Mouse (Mus musculus) adrenal gland, postnatal 10 days (tissue): Measurements from ENCODE around the gene 1700109H08Rik. TPM values are rescaled to one million over a fixed set of nuclear protein-coding genes. Genes with fewer than 3 reads are reported as not detected.
"Not testable (repeated sequence)": the region's sequence is repeated elsewhere in the genome, so short reads cannot be mapped to it uniquely, and the experiment has no call there.

Experiments used
- DNase-seq: peaks from one replicate; pipeline ENCODE4 v3.0.0; 2021; ENCODE audit warnings: mixed read lengths
- long read RNA-seq, 2 experiments: library from polyadenylated mRNA; stranded (forward); transcript quantifications; one replicate each; pipeline ENCODE4 v2.0.0; 2021
- total RNA-seq, 2 experiments: library from RNA; stranded (reverse); gene quantifications; 2 replicates each; pipeline ENCODE4 v1.2.3; 2021

Gene 1700109H08Rik
- total RNA-seq = 1 to 10 TPM; 2.2 to 4.9 TPM
- long read RNA-seq, experiment 1, partial matches to known transcripts = 0 of 2 reads
- long read RNA-seq, experiment 1, other reads (novel, unspliced or antisense) = 2 of 2 reads
- long read RNA-seq, experiment 2, partial matches to known transcripts = 0 of 1 reads
- long read RNA-seq, experiment 2, other reads (novel, unspliced or antisense) = 1 of 1 reads

- no peak for DNase-seq
Measured at GRCm38 (mm10) chr5:3571266-3571665, at the start of gene 1700109H08Rik. TSS of gene 1700109H08Rik (plus strand) at chr5:3571566.

- no peak for DNase-seq
Measured at GRCm38 (mm10) chr5:3521741-3522140, 49.6 kb upstream of the 1700109H08Rik start.

- peak; percentile 33 for DNase-seq
Measured at GRCm38 (mm10) chr5:3522826-3523225, 48.5 kb upstream of the 1700109H08Rik start.

GRCm38 (mm10) chr5:3527041-3527691 lies 44.2 kb upstream of the 1700109H08Rik start:
- DNase-seq = no peak

- no peak for DNase-seq
Measured at GRCm38 (mm10) chr5:3529585-3530189, 41.7 kb upstream of the 1700109H08Rik start.

GRCm38 (mm10) chr5:3532048-3532447 lies 39.3 kb upstream of the 1700109H08Rik start:
- not testable (repeated sequence) for DNase-seq

GRCm38 (mm10) chr5:3536592-3537212 lies 34.7 kb upstream of the 1700109H08Rik start:
- DNase-seq = no peak

- no peak for DNase-seq
Measured at GRCm38 (mm10) chr5:3538505-3539472, 32.6 kb upstream of the 1700109H08Rik start.

- DNase-seq = no peak
Measured at GRCm38 (mm10) chr5:3541871-3542270, 29.5 kb upstream of the 1700109H08Rik start.

- DNase-seq = peak; percentile 100
Measured at GRCm38 (mm10) chr5:3543629-3544479, 27.5 kb upstream of the 1700109H08Rik start, which contains the start of gene Fam133b. TSS of gene Fam133b (plus strand) at chr5:3543833.

GRCm38 (mm10) chr5:3544480-3544769 lies 26.9 kb upstream of the 1700109H08Rik start:
- no peak for DNase-seq

GRCm38 (mm10) chr5:3546226-3546625 lies 25.1 kb upstream of the 1700109H08Rik start:
- DNase-seq = no peak

GRCm38 (mm10) chr5:3551481-3551880 lies 19.9 kb upstream of the 1700109H08Rik start:
- no peak for DNase-seq

GRCm38 (mm10) chr5:3554198-3554597 lies 17.2 kb upstream of the 1700109H08Rik start:
- no peak for DNase-seq

GRCm38 (mm10) chr5:3574825-3575224 lies 3.5 kb downstream of the 1700109H08Rik start:
- DNase-seq = no peak

GRCm38 (mm10) chr5:3577939-3578338 lies 6.6 kb downstream of the 1700109H08Rik start:
- no peak for DNase-seq

GRCm38 (mm10) chr5:3579066-3579465 lies 7.7 kb downstream of the 1700109H08Rik start:
- no peak for DNase-seq

- peak; percentile 96 for DNase-seq
Measured at GRCm38 (mm10) chr5:3595693-3596398, 24.5 kb downstream of the 1700109H08Rik start, which contains the start of gene Pex1. TSS of gene Pex1 (plus strand) at chr5:3596066.

- DNase-seq = peak; percentile 88
Measured at GRCm38 (mm10) chr5:3596399-3596766, 25.0 kb downstream of the 1700109H08Rik start, which contains the start of gene Rbm48. TSS of gene Rbm48 (minus strand) at chr5:3596585.

- DNase-seq = no peak
Measured at GRCm38 (mm10) chr5:3597171-3597570, 25.8 kb downstream of the 1700109H08Rik start.
